Mouse (Mus musculus) cerebellum, adult 2 months (tissue): Measurements from ENCODE around the gene Sec31a.

Experiments used
- CTCF ChIP-seq: fragments of 200-500 bp; IDR thresholded peaks from 2 replicates; pipeline ENCODE4 v1.5.1; 2011; ENCODE audit warnings: low read depth, mild to moderate bottlenecking, control low read depth, low read length, moderate library complexity, borderline replicate concordance; ENCODE audit not compliant: insufficient read depth
- POLR2A ChIP-seq: fragments of 200-500 bp; IDR thresholded peaks from 2 replicates; pipeline ENCODE4 v1.6.1; 2011; ENCODE audit warnings: low read length, control low read depth, borderline replicate concordance; ENCODE audit not compliant: insufficient read depth

DNA sequence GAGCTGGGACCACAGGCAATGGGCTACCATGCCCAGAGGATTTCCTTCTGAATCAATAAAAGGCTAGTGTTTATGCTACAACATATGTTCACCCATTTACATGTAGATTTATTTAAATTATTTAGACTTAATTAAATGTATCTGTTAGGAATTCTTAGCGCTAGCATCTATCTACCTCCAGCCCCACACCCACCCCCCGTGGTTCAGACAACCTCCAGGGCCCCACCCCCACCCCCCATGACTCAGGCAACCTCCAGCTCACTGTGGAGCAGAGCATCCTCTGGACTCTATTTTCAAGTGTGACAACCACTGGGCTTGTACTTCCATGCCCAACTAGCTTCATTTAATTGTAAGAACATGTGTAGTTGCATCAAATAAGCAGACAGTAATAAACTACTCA lies 35.8 kb upstream of the Sec31a start:
- TF ChIP-seq POLR2A (no peak), CTCF (no peak)
